Mouse (Mus musculus) thymus, adult 2 months (tissue): ENCODE data around the gene Cacna1c.

Experiments used
- CTCF ChIP-seq: fragments of 200-500 bp; IDR thresholded peaks from 2 replicates; pipeline ENCODE4 v1.5.1; 2012; ENCODE audit warnings: mild to moderate bottlenecking, control low read depth, low read length, moderate library complexity, borderline replicate concordance; ENCODE audit not compliant: control insufficient read depth, poor library complexity, insufficient read depth; ENCODE audit errors: extremely low read depth
- POLR2A ChIP-seq: fragments of 200-500 bp; IDR thresholded peaks from 2 replicates; pipeline ENCODE4 v1.6.1; 2012; ENCODE audit warnings: mild to moderate bottlenecking, low read length, control low read depth, moderate library complexity; ENCODE audit not compliant: control insufficient read depth, poor library complexity, insufficient read depth; ENCODE audit errors: extremely low read depth

DNA sequence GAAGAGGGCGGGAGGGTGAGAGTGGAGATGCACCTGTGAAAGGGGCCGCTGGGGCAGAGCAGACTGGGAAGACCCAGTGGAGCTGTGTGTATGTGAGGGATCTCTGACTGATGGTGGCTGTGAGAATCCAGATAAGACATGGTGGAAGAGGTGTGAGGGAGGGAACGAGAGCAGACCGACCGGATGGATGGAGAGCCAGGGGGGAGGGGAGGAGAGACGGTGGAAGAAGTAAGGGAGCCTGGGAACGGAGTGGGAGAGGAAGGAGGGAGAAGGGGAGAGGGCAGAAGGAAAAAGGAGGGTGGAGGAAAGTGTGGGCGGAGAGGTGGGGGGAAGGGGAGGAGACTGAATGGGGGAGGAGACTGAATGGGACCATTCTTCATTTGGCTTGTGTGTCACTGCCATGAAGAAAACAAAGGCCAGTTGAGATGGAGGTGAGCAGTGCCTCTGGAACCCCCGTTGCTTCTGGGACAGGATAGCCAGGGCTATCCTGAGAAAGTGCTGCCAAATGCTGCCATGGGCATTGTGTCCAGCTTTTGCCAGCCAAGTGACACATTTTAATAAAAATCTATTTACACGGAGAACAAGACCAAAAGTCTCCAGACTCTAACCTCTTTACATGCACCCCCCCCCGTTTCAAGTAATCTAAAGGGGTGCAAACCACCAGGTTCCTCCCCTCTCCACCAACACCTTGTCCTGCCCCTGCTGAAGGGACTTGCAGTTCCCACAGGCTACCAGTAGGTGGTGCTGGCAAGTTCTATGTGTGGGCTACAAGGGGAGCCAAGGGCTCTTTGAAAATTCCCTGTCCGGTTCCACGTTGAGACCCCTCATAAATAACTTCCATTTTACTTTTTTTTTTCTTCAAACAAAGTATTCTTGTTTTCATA is 273.6 kb downstream of the Cacna1c start:
- TF ChIP-seq CTCF (peak; percentile 82; the same call in 1 of the 2 replicates), POLR2A (no peak)
